ENCODE assay signal across 8 mouse cellular contexts in the genomic region with DNA sequence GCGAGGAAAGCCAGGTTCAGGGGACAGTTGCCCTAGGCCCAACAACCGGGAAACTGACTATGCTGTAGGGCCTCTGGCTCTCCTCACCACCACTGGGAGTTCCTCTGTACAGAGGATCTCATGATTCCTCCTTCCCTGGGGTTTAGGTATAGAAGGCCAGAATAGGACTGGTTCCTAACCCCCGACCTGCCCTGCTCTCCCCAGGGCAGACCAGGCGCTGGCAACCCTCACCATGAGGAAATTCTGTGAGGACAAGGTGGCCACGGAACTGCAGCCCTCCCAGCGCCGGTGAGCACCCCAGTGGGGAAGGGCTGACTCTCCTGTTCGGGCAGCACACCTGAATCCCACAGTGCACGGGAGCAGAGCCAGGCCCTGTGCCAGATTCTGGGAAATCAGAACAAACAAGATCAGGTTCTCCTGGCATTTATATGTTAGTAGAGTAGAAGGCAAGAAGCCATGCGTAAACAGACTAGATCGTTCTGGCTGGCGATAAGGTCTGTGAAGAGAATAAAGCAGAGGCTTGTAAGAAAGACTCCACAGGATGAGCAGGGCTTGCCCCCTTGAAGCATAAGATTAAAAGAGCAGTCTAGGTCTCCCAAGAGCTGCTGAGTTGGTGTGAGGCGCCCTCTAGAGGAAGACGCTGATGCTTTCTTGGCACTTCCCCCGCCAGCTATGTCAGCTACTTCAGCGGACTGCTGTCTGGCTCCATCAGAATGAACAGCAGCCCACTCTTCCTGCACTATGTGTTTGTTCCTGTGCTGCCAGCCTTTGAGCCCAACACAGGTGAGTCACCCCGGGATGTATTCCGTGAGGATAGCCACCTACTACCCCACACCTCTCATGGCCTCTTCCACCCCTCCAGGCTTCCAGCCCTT. TPM values are rescaled to one million over a fixed set of nuclear protein-coding genes. Genes with fewer than 3 reads are reported as not detected.
DNase-seq lines count a peak whose midpoint lies in the region; ATAC-seq lines count a peak whose summit lies in the region.

No protein-coding gene starts in this region.

- H3K4me1 ChIP-seq in hindbrain, embryonic 11.5 days (replicated peaks; ENCODE audit: control insufficient read depth, insufficient read depth, low read length), result peaks cover 10% of the 10 kb centered on the region; the same call in 1 of the 2 replicates
- peaks cover 28% of the 10 kb centered on the region for H3K4me1 ChIP-seq in hindbrain, embryonic 12.5 days
- H3K4me1 ChIP-seq in hindbrain, embryonic 14.5 days (replicated peaks; ENCODE audit: control insufficient read depth, insufficient read depth, low read length), result peaks cover 22% of the 10 kb centered on the region; the same call in 1 of the 2 replicates
- H3K4me1 ChIP-seq in megakaryocyte, embryonic 14.5 days, result peaks cover 61% of the 10 kb centered on the region

- H3K9me3 ChIP-seq in hindbrain, embryonic 11.5 days (ENCODE audit: control insufficient read depth, low read length), result no peaks in the 10 kb centered on the region
- no peaks in the 10 kb centered on the region for H3K9me3 ChIP-seq in hindbrain, embryonic 12.5 days (replicated peaks)
- no peaks in the 10 kb centered on the region for H3K9me3 ChIP-seq in hindbrain, embryonic 14.5 days (ENCODE audit: control insufficient read depth, low read length)
- H3K9me3 ChIP-seq in megakaryocyte, embryonic 14.5 days, result no peaks in the 10 kb centered on the region

- no peak overlapping the region for H3K4me2 ChIP-seq in hindbrain, embryonic 11.5 days (replicated peaks; ENCODE audit: low read depth, low read length)
- H3K4me2 ChIP-seq in hindbrain, embryonic 12.5 days (replicated peaks), result no peak overlapping the region
- H3K4me2 ChIP-seq in hindbrain, embryonic 14.5 days (replicated peaks), result no peak overlapping the region

- 52% methylated on average over 18 of the region's 18 CpGs for WGBS in hindbrain, embryonic 11.5 days
- 50% methylated on average over 18 of the region's 18 CpGs for WGBS in hindbrain, embryonic 12.5 days
- WGBS in hindbrain, embryonic 14.5 days, result 40% methylated on average over 18 of the region's 18 CpGs

- H3K27ac ChIP-seq in hindbrain, embryonic 11.5 days (ENCODE audit: low read depth, low read length), result no peak overlapping the region
- H3K27ac ChIP-seq in hindbrain, embryonic 12.5 days, result no peak overlapping the region
- no peak overlapping the region for H3K27ac ChIP-seq in hindbrain, embryonic 14.5 days

- H3K4me3 ChIP-seq in hindbrain, embryonic 11.5 days (ENCODE audit: low read depth, low read length), result no peak overlapping the region
- no peak overlapping the region for H3K4me3 ChIP-seq in hindbrain, embryonic 12.5 days
- no peak overlapping the region for H3K4me3 ChIP-seq in hindbrain, embryonic 14.5 days (replicated peaks; ENCODE audit: low read length)
- H3K4me3 ChIP-seq in megakaryocyte, embryonic 14.5 days (replicated peaks), result peak overlapping the region; percentile 50

- H3K36me3 ChIP-seq in hindbrain, embryonic 11.5 days (ENCODE audit: control insufficient read depth, insufficient read depth, low read length), result no peaks in the 10 kb centered on the region
- H3K36me3 ChIP-seq in hindbrain, embryonic 12.5 days, result no peaks in the 10 kb centered on the region
- no peaks in the 10 kb centered on the region for H3K36me3 ChIP-seq in hindbrain, embryonic 14.5 days (replicated peaks; ENCODE audit: control insufficient read depth, insufficient read depth)
- no peaks in the 10 kb centered on the region for H3K36me3 ChIP-seq in megakaryocyte, embryonic 14.5 days (replicated peaks; ENCODE audit: low read length)

- DNase-seq in hindbrain, embryonic 11.5 days (ENCODE audit: low spot score), result peak; percentile 80
- peak; percentile 74 for DNase-seq in forelimb bud, embryonic 11.5 days (ENCODE audit: low read depth, low spot score)
- DNase-seq in hindbrain, embryonic 14.5 days (ENCODE audit: low spot score), result peak; percentile 78
- DNase-seq in layer of hippocampus, postnatal 36 days, result peak; percentile 72 to 82
- peak; percentile 41 to 68 for DNase-seq in spleen, adult 18-20 months

- H3K9ac ChIP-seq in hindbrain, embryonic 11.5 days (ENCODE audit: low read depth, low read length), result no peak overlapping the region
- no peak overlapping the region for H3K9ac ChIP-seq in hindbrain, embryonic 12.5 days
- H3K9ac ChIP-seq in hindbrain, embryonic 14.5 days, result no peak overlapping the region

- H3K27me3 ChIP-seq in hindbrain, embryonic 11.5 days (ENCODE audit: control insufficient read depth, insufficient read depth, low read length), result peaks cover 25% of the 10 kb centered on the region
- H3K27me3 ChIP-seq in hindbrain, embryonic 12.5 days, result peaks cover 40% of the 10 kb centered on the region
- peaks cover 27% of the 10 kb centered on the region for H3K27me3 ChIP-seq in hindbrain, embryonic 14.5 days (ENCODE audit: control insufficient read depth, insufficient read depth, low read length)
- peaks cover 62% of the 10 kb centered on the region for H3K27me3 ChIP-seq in megakaryocyte, embryonic 14.5 days (replicated peaks)

- no peak for ATAC-seq in hindbrain, embryonic 11.5 days (ENCODE audit: low FRiP score)
- no peak for ATAC-seq in hindbrain, embryonic 12.5 days (ENCODE audit: low FRiP score)
- 0 out of 2 replicates have a peak, but pooled peaks have one; percentile 34 for ATAC-seq in cerebellum, adult (ENCODE audit: insufficient number of reproducible peaks, low FRiP score, low TSS enrichment)
- no peak for ATAC-seq in hindbrain, embryonic 14.5 days (ENCODE audit: low FRiP score)

RNA-seq across cellular contexts. Expression of gene Tns2, which starts 8.7 kb away (rescaled TPM):
- polyA plus RNA-seq in hindbrain, embryonic 11.5 days (2014; fragmentation: Nextera tagmentation; extraction: Ambion mirVana), result 8.0 and 11.8 TPM in 2 replicates
- 21.8 and 22.7 TPM in 2 replicates for polyA plus RNA-seq in hindbrain, embryonic 12.5 days (2016; fragmentation: Nextera tagmentation; extraction: Ambion mirVana)
- 9.9 and 10.4 TPM in 2 replicates for polyA plus RNA-seq in hindbrain, embryonic 14.5 days (2014; fragmentation: Nextera tagmentation; extraction: Ambion mirVana)
- 10 to 100 TPM; 10.7 to 22.0 TPM for total RNA-seq in layer of hippocampus, postnatal 36 days (2021)
- 0.43 TPM in 1 of 2 replicates, not detected in the other for polyA plus RNA-seq in megakaryocyte, embryonic 14.5 days (2012; ENCODE audit: insufficient read depth, low replicate concordance)

RNA-seq across cellular contexts. Expression of gene Spryd3, which starts 27.1 kb away (rescaled TPM):
- polyA plus RNA-seq in hindbrain, embryonic 11.5 days (2014; fragmentation: Nextera tagmentation; extraction: Ambion mirVana), result 10.1 and 11.9 TPM in 2 replicates
- 28.1 and 29.2 TPM in 2 replicates for polyA plus RNA-seq in hindbrain, embryonic 12.5 days (2016; fragmentation: Nextera tagmentation; extraction: Ambion mirVana)
- 54.8 and 62.4 TPM in 2 replicates for polyA plus RNA-seq in hindbrain, embryonic 14.5 days (2014; fragmentation: Nextera tagmentation; extraction: Ambion mirVana)
- total RNA-seq in layer of hippocampus, postnatal 36 days (2021), result 100 to 1,000 TPM; 141 to 151 TPM
- 9.5 and 25.9 TPM in 2 replicates for polyA plus RNA-seq in megakaryocyte, embryonic 14.5 days (2012; ENCODE audit: insufficient read depth, low replicate concordance)

RNA-seq across cellular contexts. Expression of gene Igfbp6, which starts 35.3 kb away (rescaled TPM):
- polyA plus RNA-seq in hindbrain, embryonic 11.5 days (2014; fragmentation: Nextera tagmentation; extraction: Ambion mirVana), result 0.31 TPM in 1 of 2 replicates, not detected in the other
- polyA plus RNA-seq in hindbrain, embryonic 12.5 days (2016; fragmentation: Nextera tagmentation; extraction: Ambion mirVana), result 0.42 TPM in 1 of 2 replicates, not detected in the other
- polyA plus RNA-seq in hindbrain, embryonic 14.5 days (2014; fragmentation: Nextera tagmentation; extraction: Ambion mirVana), result 1.8 and 1.9 TPM in 2 replicates
- 1 to 10 TPM; 8.2 to 8.9 TPM for total RNA-seq in layer of hippocampus, postnatal 36 days (2021)
- 1.2 TPM in 1 of 2 replicates, not detected in the other for polyA plus RNA-seq in megakaryocyte, embryonic 14.5 days (2012; ENCODE audit: insufficient read depth, low replicate concordance)

RNA-seq across cellular contexts. Expression of gene Eif4b, which starts 35.3 kb away (rescaled TPM):
- 85.0 and 103 TPM in 2 replicates for polyA plus RNA-seq in hindbrain, embryonic 11.5 days (2014; fragmentation: Nextera tagmentation; extraction: Ambion mirVana)
- polyA plus RNA-seq in hindbrain, embryonic 12.5 days (2016; fragmentation: Nextera tagmentation; extraction: Ambion mirVana), result 94.0 and 97.1 TPM in 2 replicates
- polyA plus RNA-seq in hindbrain, embryonic 14.5 days (2014; fragmentation: Nextera tagmentation; extraction: Ambion mirVana), result 83.6 and 93.2 TPM in 2 replicates
- 100 to 1,000 TPM; 179 to 182 TPM for total RNA-seq in layer of hippocampus, postnatal 36 days (2021)
- polyA plus RNA-seq in megakaryocyte, embryonic 14.5 days (2012; ENCODE audit: insufficient read depth, low replicate concordance), result 18.2 and 102 TPM in 2 replicates

RNA-seq across cellular contexts. Expression of gene Soat2, which starts 41.4 kb away (rescaled TPM):
- polyA plus RNA-seq in hindbrain, embryonic 11.5 days (2014; fragmentation: Nextera tagmentation; extraction: Ambion mirVana), result 0.13 and 0.17 TPM in 2 replicates
- polyA plus RNA-seq in hindbrain, embryonic 12.5 days (2016; fragmentation: Nextera tagmentation; extraction: Ambion mirVana), result 0.09 TPM in 1 of 2 replicates, not detected in the other
- 0.13 TPM in 1 of 2 replicates, not detected in the other for polyA plus RNA-seq in hindbrain, embryonic 14.5 days (2014; fragmentation: Nextera tagmentation; extraction: Ambion mirVana)
- under 1 TPM in 1 of 2 experiments, not detected in 1; 0.23 TPM for total RNA-seq in layer of hippocampus, postnatal 36 days (2021)
- 0.76 and 3.6 TPM in 2 replicates for polyA plus RNA-seq in megakaryocyte, embryonic 14.5 days (2012; ENCODE audit: insufficient read depth, low replicate concordance)
